Mouse (Mus musculus): ENCODE measurements around the gene Cabp4. TPM values are rescaled to one million over a fixed set of nuclear protein-coding genes. Genes with fewer than 3 reads are reported as not detected.

The Cabp4 gene
- polyA plus RNA-seq, 1 experiment: 0.53 TPM

GRCm38 (mm10) chr19:4104675-4105194 is 39.1 kb downstream of the Cabp4 start:
- no peak overlapping the region for H3K4me3 ChIP-seq (ENCODE audit: control insufficient read depth, insufficient read depth, low read length)
- no peak for TF ChIP-seq CTCF (IDR thresholded peaks at IDR 0.05; ENCODE audit: borderline replicate concordance, control insufficient read depth, extremely low read depth, insufficient read depth, low read length, poor library complexity)
- no peak for TF ChIP-seq POLR2A (IDR thresholded peaks at IDR 0.05; ENCODE audit: control insufficient read depth, extremely low read depth, insufficient read depth, low read length, poor library complexity)
- H3K36me3 ChIP-seq (ENCODE audit: control insufficient read depth, insufficient read depth, low read length): no peaks in the 10 kb centered on the region
- 96% methylated on average over 16 of the region's 16 CpGs for WGBS
- no peak for DNase-seq
- H3K4me1 ChIP-seq (replicated peaks; ENCODE audit: control insufficient read depth, insufficient read depth, low read length): peaks cover 35% of the 10 kb centered on the region
- H3K27me3 ChIP-seq (ENCODE audit: control insufficient read depth, insufficient read depth, low read length): no peaks in the 10 kb centered on the region
- no peak overlapping the region for H3K27ac ChIP-seq (ENCODE audit: control insufficient read depth, insufficient read depth, low read length)

DNA sequence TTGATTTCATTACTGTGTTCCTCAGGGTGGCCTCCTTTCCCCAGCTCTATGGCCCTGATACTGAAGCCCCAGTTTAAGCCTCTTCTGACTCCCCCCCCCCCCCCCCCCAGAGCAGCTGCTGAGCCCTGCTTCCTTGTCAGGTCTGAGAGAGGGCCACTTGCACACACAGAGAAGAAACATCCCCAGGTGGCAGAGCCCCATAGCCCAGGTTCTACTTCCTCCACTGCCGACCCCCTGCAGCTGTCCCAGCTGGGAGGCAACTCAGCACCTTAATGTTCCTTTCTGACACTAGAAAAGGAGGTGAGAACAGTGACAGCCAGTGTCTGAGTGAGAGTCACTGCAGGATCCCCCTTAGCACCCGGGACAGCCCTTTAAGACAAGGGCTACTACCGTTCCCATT is 40.0 kb downstream of the Cabp4 start:
- Histone ChIP-seq H3K27ac (ENCODE audit: control insufficient read depth, insufficient read depth, low read length) (peak overlapping the region; percentile 56), H3K27me3 (ENCODE audit: control insufficient read depth, insufficient read depth, low read length) (no peaks in the 10 kb centered on the region), H3K4me1 (replicated peaks; ENCODE audit: control insufficient read depth, insufficient read depth, low read length) (peaks cover 44% of the 10 kb centered on the region), H3K4me3 (ENCODE audit: control insufficient read depth, insufficient read depth, low read length) (no peak overlapping the region), H3K36me3 (ENCODE audit: control insufficient read depth, insufficient read depth, low read length) (no peaks in the 10 kb centered on the region)
- TF ChIP-seq POLR2A (IDR thresholded peaks at IDR 0.05; ENCODE audit: control insufficient read depth, extremely low read depth, insufficient read depth, low read length, poor library complexity) (no peak), CTCF (IDR thresholded peaks at IDR 0.05; ENCODE audit: borderline replicate concordance, control insufficient read depth, extremely low read depth, insufficient read depth, low read length, poor library complexity) (no peak)
- no peak for DNase-seq
- 54% methylated on average over 3 of the region's 3 CpGs for WGBS

GRCm38 (mm10) chr19:4103294-4103693 is 40.5 kb downstream of the Cabp4 start:
- peaks cover 49% of the 10 kb centered on the region for H3K4me1 ChIP-seq (replicated peaks; ENCODE audit: control insufficient read depth, insufficient read depth, low read length)
- peak overlapping the region; percentile 56; the same call in 1 of the 2 replicates for H3K27ac ChIP-seq (ENCODE audit: control insufficient read depth, insufficient read depth, low read length)
- no peaks in the 10 kb centered on the region for H3K36me3 ChIP-seq (ENCODE audit: control insufficient read depth, insufficient read depth, low read length)
- DNase-seq: no peak
- 97% methylated on average over 18 of the region's 18 CpGs for WGBS
- H3K27me3 ChIP-seq (ENCODE audit: control insufficient read depth, insufficient read depth, low read length): no peaks in the 10 kb centered on the region
- no peak overlapping the region for H3K4me3 ChIP-seq (ENCODE audit: control insufficient read depth, insufficient read depth, low read length)
- no peak for TF ChIP-seq POLR2A (IDR thresholded peaks at IDR 0.05; ENCODE audit: control insufficient read depth, extremely low read depth, insufficient read depth, low read length, poor library complexity)
- no peak for TF ChIP-seq CTCF (IDR thresholded peaks at IDR 0.05; ENCODE audit: borderline replicate concordance, control insufficient read depth, extremely low read depth, insufficient read depth, low read length, poor library complexity)

DNA sequence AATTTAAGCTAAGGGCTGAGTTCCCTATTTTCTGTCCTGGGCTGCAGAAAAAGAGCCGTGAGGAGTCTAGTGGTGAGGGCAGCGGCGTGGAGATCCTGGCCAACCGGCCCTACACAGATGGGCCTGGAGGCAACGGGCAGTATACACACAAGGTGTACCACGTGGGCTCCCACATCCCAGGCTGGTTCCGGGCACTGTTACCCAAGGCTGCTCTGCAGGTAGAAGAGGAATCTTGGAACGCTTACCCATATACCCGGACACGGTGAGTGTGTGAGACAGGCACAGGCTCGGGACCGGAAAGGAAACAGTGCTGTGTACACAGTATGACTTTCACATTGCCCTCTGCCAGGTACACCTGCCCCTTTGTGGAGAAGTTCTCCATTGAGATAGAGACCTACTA is 41.2 kb downstream of the Cabp4 start:
- WGBS: 98% methylated on average over 12 of the region's 12 CpGs
- Histone ChIP-seq H3K4me1 (replicated peaks; ENCODE audit: control insufficient read depth, insufficient read depth, low read length) (peaks cover 54% of the 10 kb centered on the region), H3K27me3 (ENCODE audit: control insufficient read depth, insufficient read depth, low read length) (no peaks in the 10 kb centered on the region), H3K4me3 (ENCODE audit: control insufficient read depth, insufficient read depth, low read length) (no peak overlapping the region), H3K27ac (ENCODE audit: control insufficient read depth, insufficient read depth, low read length) (no peak overlapping the region), H3K36me3 (ENCODE audit: control insufficient read depth, insufficient read depth, low read length) (no peaks in the 10 kb centered on the region)
- TF ChIP-seq POLR2A (IDR thresholded peaks at IDR 0.05; ENCODE audit: control insufficient read depth, extremely low read depth, insufficient read depth, low read length, poor library complexity): no peak
- no peak for TF ChIP-seq CTCF (IDR thresholded peaks at IDR 0.05; ENCODE audit: borderline replicate concordance, control insufficient read depth, extremely low read depth, insufficient read depth, low read length, poor library complexity)
- DNase-seq: no peak

DNA sequence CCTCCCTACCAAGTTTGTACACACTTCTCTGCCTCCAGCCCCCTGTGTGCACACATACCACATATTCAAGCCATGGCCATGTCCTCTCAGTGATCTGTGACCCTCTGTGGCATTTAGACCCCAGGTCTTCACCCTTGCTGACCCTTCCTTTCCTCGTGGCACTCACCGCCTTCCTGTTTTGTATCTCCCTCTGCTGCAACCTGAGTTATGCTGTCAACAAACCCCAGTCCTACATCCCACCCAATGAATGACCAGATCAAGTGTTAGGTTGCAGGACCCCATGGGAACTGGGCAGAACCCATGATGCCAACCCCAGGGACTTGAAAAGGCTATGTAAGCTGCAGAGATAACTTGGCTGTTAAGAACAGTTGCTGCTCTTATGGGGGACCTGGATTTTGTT is 41.8 kb downstream of the Cabp4 start:
- H3K27ac ChIP-seq (ENCODE audit: control insufficient read depth, insufficient read depth, low read length): no peak overlapping the region
- TF ChIP-seq CTCF (IDR thresholded peaks at IDR 0.05; ENCODE audit: borderline replicate concordance, control insufficient read depth, extremely low read depth, insufficient read depth, low read length, poor library complexity) (no peak), POLR2A (IDR thresholded peaks at IDR 0.05; ENCODE audit: control insufficient read depth, extremely low read depth, insufficient read depth, low read length, poor library complexity) (no peak)
- WGBS: 97% methylated on average over 2 of the region's 2 CpGs
- no peaks in the 10 kb centered on the region for H3K27me3 ChIP-seq (ENCODE audit: control insufficient read depth, insufficient read depth, low read length)
- H3K4me3 ChIP-seq (ENCODE audit: control insufficient read depth, insufficient read depth, low read length): no peak overlapping the region
- no peaks in the 10 kb centered on the region for H3K36me3 ChIP-seq (ENCODE audit: control insufficient read depth, insufficient read depth, low read length)
- DNase-seq: no peak
- H3K4me1 ChIP-seq (replicated peaks; ENCODE audit: control insufficient read depth, insufficient read depth, low read length): peaks cover 57% of the 10 kb centered on the region

- H3K4me3 ChIP-seq (ENCODE audit: control insufficient read depth, insufficient read depth, low read length): no peak overlapping the region
- no peaks in the 10 kb centered on the region for H3K27me3 ChIP-seq (ENCODE audit: control insufficient read depth, insufficient read depth, low read length)
- no peak for TF ChIP-seq POLR2A (IDR thresholded peaks at IDR 0.05; ENCODE audit: control insufficient read depth, extremely low read depth, insufficient read depth, low read length, poor library complexity)
- TF ChIP-seq CTCF (IDR thresholded peaks at IDR 0.05; ENCODE audit: borderline replicate concordance, control insufficient read depth, extremely low read depth, insufficient read depth, low read length, poor library complexity): no peak
- no peak overlapping the region for H3K27ac ChIP-seq (ENCODE audit: control insufficient read depth, insufficient read depth, low read length)
- DNase-seq: no peak
- no peaks in the 10 kb centered on the region for H3K36me3 ChIP-seq (ENCODE audit: control insufficient read depth, insufficient read depth, low read length)
- H3K4me1 ChIP-seq (replicated peaks; ENCODE audit: control insufficient read depth, insufficient read depth, low read length): peaks cover 58% of the 10 kb centered on the region
- WGBS: 94% methylated on average over 6 of the region's 6 CpGs
Measured at GRCm38 (mm10) chr19:4101466-4101865, 42.4 kb downstream of the Cabp4 start.
